Mouse (Mus musculus) left cerebral cortex, postnatal 4 days (tissue): ENCODE measurements around the gene Mtus2. TPM values are rescaled to one million over a fixed set of nuclear protein-coding genes. Genes with fewer than 3 reads are reported as not detected.
"Not testable (repeated sequence)": the region's sequence is repeated elsewhere in the genome, so short reads cannot be mapped to it uniquely, and the experiment has no call there.

ENCODE experiments used
- DNase-seq: peaks from one replicate; pipeline ENCODE4 v3.0.0-alpha.2; 2022
- intact Hi-C: fragments of 180-260 bp; cut with DNase I; formaldehyde crosslinking; loops from one replicate; pipeline ENCODE4 v1.15.1; 2025
- total RNA-seq, 2 experiments: library from RNA; stranded (reverse); gene quantifications; 2 replicates each; pipeline ENCODE4 v1.2.3; 2021

The Mtus2 gene
- total RNA-seq, 2 experiments from 2014 or later = 54.7 to 57.7 TPM

- DNase-seq = no peak
- intact Hi-C loops = no loop called here
Measured at GRCm38 (mm10) chr5:148267446-148267845, 310.3 kb downstream of the Mtus2 start.

- intact Hi-C loops = no loop called here
- DNase-seq = no peak
Measured at GRCm38 (mm10) chr5:148272065-148272464, 314.9 kb downstream of the Mtus2 start.

- DNase-seq = no peak
- intact Hi-C loops = no loop called here
Measured at GRCm38 (mm10) chr5:148272771-148273170, 315.7 kb downstream of the Mtus2 start.

GRCm38 (mm10) chr5:148278233-148278632 is 321.1 kb downstream of the Mtus2 start:
- intact Hi-C loops = no loop called here
- no peak for DNase-seq

- DNase-seq = no peak
- intact Hi-C loops = no loop called here
Measured at GRCm38 (mm10) chr5:148280321-148280720, 323.2 kb downstream of the Mtus2 start.

- intact Hi-C loops = no loop called here
- no peak for DNase-seq
Measured at GRCm38 (mm10) chr5:148282093-148282492, 325.0 kb downstream of the Mtus2 start.

- intact Hi-C loops = no loop called here
- DNase-seq = no peak
Measured at GRCm38 (mm10) chr5:148282631-148283030, 325.5 kb downstream of the Mtus2 start.

- no peak for DNase-seq
- intact Hi-C loops = no loop called here
Measured at GRCm38 (mm10) chr5:148283177-148283576, 326.1 kb downstream of the Mtus2 start.

- intact Hi-C loops = no loop called here
- no peak for DNase-seq
Measured at GRCm38 (mm10) chr5:148283584-148283983, 326.5 kb downstream of the Mtus2 start.

- DNase-seq = no peak
- intact Hi-C loops = no loop called here
Measured at GRCm38 (mm10) chr5:148287529-148287928, 330.4 kb downstream of the Mtus2 start.

- no peak for DNase-seq
- intact Hi-C loops = no loop called here
Measured at GRCm38 (mm10) chr5:148288804-148289203, 331.7 kb downstream of the Mtus2 start.

GRCm38 (mm10) chr5:148289951-148290350 is 332.8 kb downstream of the Mtus2 start:
- intact Hi-C loops = no loop called here
- no peak for DNase-seq

GRCm38 (mm10) chr5:148292862-148293261 is 335.7 kb downstream of the Mtus2 start:
- no peak for DNase-seq
- intact Hi-C loops = no loop called here

- intact Hi-C loops = no loop called here
- DNase-seq = peak; percentile 46
Measured at GRCm38 (mm10) chr5:148293346-148293745, 336.2 kb downstream of the Mtus2 start.

- no peak for DNase-seq
- intact Hi-C loops = no loop called here
Measured at GRCm38 (mm10) chr5:148302968-148303367, 345.8 kb downstream of the Mtus2 start.

- intact Hi-C loops = no loop called here
- DNase-seq = no peak
Measured at GRCm38 (mm10) chr5:148304112-148304511, 347.0 kb downstream of the Mtus2 start.

- DNase-seq = no peak
- intact Hi-C loops = no loop called here
Measured at GRCm38 (mm10) chr5:148310790-148311189, 353.7 kb downstream of the Mtus2 start.

GRCm38 (mm10) chr5:148312443-148312842 is 355.3 kb downstream of the Mtus2 start:
- intact Hi-C loops = no loop called here
- no peak for DNase-seq

- no peak for DNase-seq
- intact Hi-C loops = no loop called here
Measured at GRCm38 (mm10) chr5:148314931-148315330, 357.8 kb downstream of the Mtus2 start.

GRCm38 (mm10) chr5:148325317-148325885 is 368.3 kb downstream of the Mtus2 start:
- intact Hi-C loops = loop anchor here (10.0 kb wide), 1 partner anchor 219 kb away; no protein-coding TSS in a partner anchor
- peak; percentile 58 for DNase-seq

GRCm38 (mm10) chr5:148326295-148326694 is 369.2 kb downstream of the Mtus2 start:
- not testable (repeated sequence) for DNase-seq
- intact Hi-C loops = loop anchor here (10.0 kb wide), 1 partner anchor 219 kb away; no protein-coding TSS in a partner anchor

- intact Hi-C loops = loop anchor here (10.0 kb wide), 1 partner anchor 216 kb away; no protein-coding TSS in a partner anchor
- DNase-seq = no peak
Measured at GRCm38 (mm10) chr5:148328982-148329381, 371.9 kb downstream of the Mtus2 start.
